Mouse (Mus musculus) natural killer cell, adult 2 months (primary cell): ENCODE measurements around the gene Gm13757.
"Not testable (repeated sequence)": the region's sequence is repeated elsewhere in the genome, so short reads cannot be mapped to it uniquely, and the experiment has no call there.

Experiments used
- DNase-seq, 2 experiments: peaks; one replicate each; pipeline ENCODE4 v3.0.0; 2022; ENCODE audit warnings: low spot score in 2 of 2

Gm13757 gene

DNA sequence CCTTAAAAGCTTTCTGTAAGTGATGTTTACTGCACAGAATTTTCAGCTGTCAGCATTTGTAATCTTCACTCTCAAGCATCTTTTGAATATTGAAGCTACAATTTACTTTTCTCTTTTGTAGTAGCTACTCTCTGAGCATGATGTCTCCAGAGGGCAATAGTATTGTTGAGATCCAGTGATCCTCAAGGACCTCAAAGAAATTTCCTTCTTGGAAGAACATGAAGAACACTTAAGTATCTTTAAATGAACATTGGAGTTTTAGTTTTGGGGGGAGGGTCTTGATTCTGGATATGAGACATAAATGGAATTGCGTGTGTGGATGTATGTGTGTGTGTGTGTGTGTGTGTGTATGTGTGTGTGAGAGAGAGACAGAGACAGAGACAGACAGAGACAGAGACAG lies at the start of gene Gm13757:
Gene Gm13757 (minus strand): TSS at position 101 of the 400 bp plus-strand sequence.
- no peak for DNase-seq

DNA sequence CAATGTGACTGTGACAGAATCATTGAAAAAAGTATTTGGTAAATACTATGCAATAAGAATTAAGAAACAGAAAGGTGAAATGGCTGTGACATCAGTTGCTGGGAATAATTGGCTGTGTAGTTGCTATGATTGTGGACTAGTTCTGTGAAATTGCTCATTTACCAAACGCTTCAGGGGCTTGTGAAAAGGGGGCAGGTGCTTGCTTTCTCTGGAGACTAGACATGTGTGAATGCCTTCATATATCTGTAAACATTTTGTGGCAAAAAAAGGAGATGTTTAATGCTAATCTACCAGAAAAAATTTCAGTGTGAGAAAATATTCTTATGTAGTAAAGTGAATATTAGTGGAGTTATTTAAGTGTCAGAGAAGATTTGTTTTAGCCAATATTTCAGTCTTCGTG lies 44.1 kb upstream of the Gm13757 start, which contains the start of gene Olfr1185-ps1:
Gene Olfr1185-ps1 (plus strand): TSS at position 301 of the 400 bp plus-strand sequence.
- DNase-seq: no peak

- no peak for DNase-seq
Measured at GRCm38 (mm10) chr2:88483298-88483697, 34.4 kb upstream of the Gm13757 start, which contains the start of gene Olfr1184. Olfr1184 (plus strand) TSS chr2:88483598.

DNA sequence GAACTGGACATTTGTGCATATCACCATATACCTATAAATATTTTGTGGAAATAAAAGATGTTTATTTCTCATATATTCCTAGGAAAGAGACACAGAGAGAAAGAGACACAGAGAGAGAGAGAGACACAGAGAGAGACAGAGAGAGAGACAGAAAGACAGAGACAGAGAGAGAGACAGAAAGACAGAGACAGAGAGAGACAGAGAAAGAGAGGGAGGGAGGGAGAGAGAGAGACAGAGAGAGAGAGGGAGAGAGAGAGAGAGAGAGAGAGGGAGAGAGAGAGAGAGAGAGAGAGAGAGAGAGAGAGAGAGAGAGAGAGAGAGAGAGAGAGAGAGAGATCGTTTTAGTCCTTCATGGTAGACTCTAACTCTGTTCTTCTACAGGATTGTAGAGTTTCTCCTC lies 5.6 kb upstream of the Gm13757 start, which contains the start of gene Olfr1183:
Gene Olfr1183 (plus strand): TSS at position 301 of the 400 bp plus-strand sequence.
- DNase-seq: not testable (repeated sequence)

- DNase-seq: no peak
Measured at GRCm38 (mm10) chr2:88426071-88426470, 22.9 kb downstream of the Gm13757 start, which contains the start of gene Olfr1181. Olfr1181 (minus strand) TSS chr2:88426171.

- DNase-seq: no peak
Measured at GRCm38 (mm10) chr2:88419051-88419450, 29.9 kb downstream of the Gm13757 start, which contains the start of gene Olfr1180. Olfr1180 (minus strand) TSS chr2:88419151.

GRCm38 (mm10) chr2:88406353-88406752 lies 42.6 kb downstream of the Gm13757 start, which contains the start of gene Olfr1179:
Olfr1179 (minus strand) TSS chr2:88406453.
- DNase-seq: no peak
